ENCODE assay signal across 27 mouse cellular contexts in genomic region chr7:44583146-44583545, GRCm38 (mm10). TPM values are rescaled to one million over a fixed set of nuclear protein-coding genes. Genes with fewer than 3 reads are reported as not detected.
A peak's percentile ranks its signal among the peaks of the same experiment; 100 is the strongest.
DNase-seq lines count a peak whose midpoint lies in the region; ATAC-seq lines count a peak whose summit lies in the region.
"Had no signal": no experiment of that assay in that cellular context is flagged by ENCODE, and none has a peak within 500 bp of the region (broad histone marks: within the 10 kb centered on the region; RNA-seq: fewer than 3 reads in every experiment).

No protein-coding gene starts in this region.

- ATAC-seq in midbrain, embryonic 11.5 days (ENCODE audit: low FRiP score) = no peak
- no peak for ATAC-seq in midbrain, embryonic 14.5 days (ENCODE audit: low FRiP score, low TSS enrichment)
- ATAC-seq: CD4-positive, CD25-positive, alpha-beta regulatory T cell, adult 4 months; forebrain, embryonic 15.5 days had no signal

- no peaks in the 10 kb centered on the region for H3K36me3 ChIP-seq in midbrain, embryonic 11.5 days (ENCODE audit: control insufficient read depth, insufficient read depth, low read length)
- no peaks in the 10 kb centered on the region for H3K36me3 ChIP-seq in midbrain, embryonic 14.5 days (ENCODE audit: control insufficient read depth, insufficient read depth, low read length)
- no peaks in the 10 kb centered on the region for H3K36me3 ChIP-seq in heart, embryonic 10.5 days
- H3K36me3 ChIP-seq: embryonic facial prominence, embryonic 10.5 days; embryonic facial prominence, embryonic 13.5 days; forebrain, embryonic 12.5 days; forebrain, embryonic 15.5 days; hindbrain, embryonic 12.5 days; hindbrain, embryonic 15.5 days had no signal

- H3K4me3 ChIP-seq in midbrain, embryonic 11.5 days (ENCODE audit: low read depth, low read length) = no peak overlapping the region
- no peak overlapping the region for H3K4me3 ChIP-seq in midbrain, embryonic 14.5 days (replicated peaks; ENCODE audit: low read depth, low read length)
- H3K4me3 ChIP-seq in heart, embryonic 10.5 days = no peak overlapping the region
- H3K4me3 ChIP-seq: embryonic facial prominence, embryonic 10.5 days; embryonic facial prominence, embryonic 13.5 days; erythroblast, embryonic 14.5 days; forebrain, embryonic 12.5 days; forebrain, embryonic 15.5 days; heart, adult 2 months; hindbrain, embryonic 12.5 days; hindbrain, embryonic 15.5 days had no signal

- H3K9me3 ChIP-seq in midbrain, embryonic 11.5 days (ENCODE audit: control insufficient read depth, low read length) = peaks cover 2% of the 10 kb centered on the region; the same call in 1 of the 2 replicates
- H3K9me3 ChIP-seq in midbrain, embryonic 14.5 days (ENCODE audit: control insufficient read depth, low read length) = no peaks in the 10 kb centered on the region
- H3K9me3 ChIP-seq in heart, embryonic 10.5 days = no peaks in the 10 kb centered on the region
- H3K9me3 ChIP-seq: embryonic facial prominence, embryonic 10.5 days; embryonic facial prominence, embryonic 13.5 days; forebrain, embryonic 15.5 days had no signal

- WGBS in midbrain, embryonic 11.5 days = 96% methylated on average over 1 of the region's 1 CpGs
- 91% methylated on average over 1 of the region's 1 CpGs for WGBS in midbrain, embryonic 14.5 days
- 70% methylated on average over 1 of the region's 1 CpGs for WGBS in heart, embryonic 10.5 days

- peaks cover 8% of the 10 kb centered on the region; the same call in 1 of the 2 replicates for H3K4me1 ChIP-seq in midbrain, embryonic 11.5 days (ENCODE audit: control insufficient read depth, insufficient read depth, low read length)
- peaks cover 11% of the 10 kb centered on the region; the same call in 1 of the 2 replicates for H3K4me1 ChIP-seq in midbrain, embryonic 14.5 days (ENCODE audit: control insufficient read depth, insufficient read depth, low read length)
- H3K4me1 ChIP-seq in heart, embryonic 10.5 days = peaks cover 5% of the 10 kb centered on the region; the same call in 1 of the 2 replicates

- H3K4me2 ChIP-seq in midbrain, embryonic 11.5 days = no peak overlapping the region
- no peak overlapping the region for H3K4me2 ChIP-seq in midbrain, embryonic 14.5 days (ENCODE audit: low read length)
- H3K4me2 ChIP-seq: embryonic facial prominence, embryonic 13.5 days; forebrain, embryonic 12.5 days; forebrain, embryonic 15.5 days; heart, embryonic 11.5 days; hindbrain, embryonic 12.5 days; hindbrain, embryonic 15.5 days had no signal

- no peak overlapping the region for H3K9ac ChIP-seq in midbrain, embryonic 11.5 days (ENCODE audit: low read length)
- no peak overlapping the region for H3K9ac ChIP-seq in midbrain, embryonic 14.5 days (replicated peaks; ENCODE audit: low read length)
- H3K9ac ChIP-seq: embryonic facial prominence, embryonic 13.5 days; forebrain, embryonic 12.5 days; forebrain, embryonic 15.5 days; hindbrain, embryonic 12.5 days; hindbrain, embryonic 15.5 days had no signal

- peak; percentile 62 for DNase-seq in midbrain, embryonic 11.5 days (ENCODE audit: low spot score, missing footprints)
- DNase-seq in midbrain, embryonic 14.5 days = no peak
- DNase-seq in lung, postnatal 10 days = peak; percentile 66
- peak; percentile 80 for DNase-seq in lung, postnatal 36 days
- DNase-seq in kidney, postnatal 4 days = no peak
- DNase-seq in heart, embryonic 10.5 days (ENCODE audit: low spot score) = no peak
- no peak for DNase-seq in embryo, embryonic 11 days
- DNase-seq: adrenal gland, adult 2 months; adrenal gland, postnatal 14 days; cerebellum, adult 11 months; cerebellum, adult 2 months; cerebellum, adult 9-11 months; cerebellum, postnatal 25 days; gastrocnemius, postnatal 25 days; heart, adult 2 months had no signal

- peaks cover 9% of the 10 kb centered on the region for H3K27me3 ChIP-seq in midbrain, embryonic 11.5 days (ENCODE audit: control insufficient read depth, insufficient read depth, low read length)
- peaks cover 2% of the 10 kb centered on the region; the same call in 1 of the 2 replicates for H3K27me3 ChIP-seq in midbrain, embryonic 14.5 days (ENCODE audit: control insufficient read depth, insufficient read depth, low read length)
- H3K27me3 ChIP-seq in heart, embryonic 10.5 days (ENCODE audit: insufficient read depth, poor library complexity, severe bottlenecking) = peaks cover 46% of the 10 kb centered on the region
- H3K27me3 ChIP-seq: hindbrain, embryonic 15.5 days had no signal

- no peak overlapping the region for H3K27ac ChIP-seq in midbrain, embryonic 11.5 days (ENCODE audit: low read depth, low read length)
- H3K27ac ChIP-seq in midbrain, embryonic 14.5 days (replicated peaks; ENCODE audit: low read depth, low read length) = no peak overlapping the region
- H3K27ac ChIP-seq in heart, embryonic 10.5 days = no peak overlapping the region
- H3K27ac ChIP-seq: embryonic facial prominence, embryonic 10.5 days; embryonic facial prominence, embryonic 13.5 days; forebrain, embryonic 12.5 days; forebrain, embryonic 15.5 days; heart, adult 2 months; hindbrain, embryonic 12.5 days; hindbrain, embryonic 15.5 days had no signal

RNA-seq across cellular contexts. Expression of gene Kcnc3, which starts 7.3 kb away (rescaled TPM):
- 0.86 and 1.3 TPM in 2 replicates for polyA plus RNA-seq in midbrain, embryonic 11.5 days (2014; fragmentation: Nextera tagmentation; extraction: Ambion mirVana)
- 5.2 and 7.5 TPM in 2 replicates for polyA plus RNA-seq in midbrain, embryonic 14.5 days (2014; fragmentation: Nextera tagmentation; extraction: Ambion mirVana)
- 0.02 and 0.24 TPM in 2 replicates for polyA plus RNA-seq in heart, embryonic 10.5 days (2016; fragmentation: Nextera tagmentation; extraction: Ambion mirVana)
- polyA plus RNA-seq: heart, embryonic 14.5 days; heart, postnatal 0 days had no signal

RNA-seq across cellular contexts. Expression of gene Napsa, which starts 11.0 kb away (rescaled TPM):
- 0.21 and 0.33 TPM in 2 replicates for polyA plus RNA-seq in midbrain, embryonic 11.5 days (2014; fragmentation: Nextera tagmentation; extraction: Ambion mirVana)
- 1.1 TPM in 1 of 2 replicates, not detected in the other for polyA plus RNA-seq in midbrain, embryonic 14.5 days (2014; fragmentation: Nextera tagmentation; extraction: Ambion mirVana)
- 0.64 TPM in 1 of 2 replicates, not detected in the other for polyA plus RNA-seq in heart, embryonic 10.5 days (2016; fragmentation: Nextera tagmentation; extraction: Ambion mirVana)
- polyA plus RNA-seq: C2C12 had no signal

RNA-seq across cellular contexts. Expression of gene Nr1h2, which starts 29.4 kb away (rescaled TPM):
- 63.8 and 69.6 TPM in 2 replicates for polyA plus RNA-seq in midbrain, embryonic 11.5 days (2014; fragmentation: Nextera tagmentation; extraction: Ambion mirVana)
- polyA plus RNA-seq in midbrain, embryonic 14.5 days (2014; fragmentation: Nextera tagmentation; extraction: Ambion mirVana) = 57.1 and 62.0 TPM in 2 replicates
- 59.9 and 65.3 TPM in 2 replicates for polyA plus RNA-seq in heart, embryonic 10.5 days (2016; fragmentation: Nextera tagmentation; extraction: Ambion mirVana)

RNA-seq across cellular contexts. Expression of gene Pold1, which starts 34.5 kb away (rescaled TPM):
- 51.8 and 58.5 TPM in 2 replicates for polyA plus RNA-seq in midbrain, embryonic 11.5 days (2014; fragmentation: Nextera tagmentation; extraction: Ambion mirVana)
- polyA plus RNA-seq in midbrain, embryonic 14.5 days (2014; fragmentation: Nextera tagmentation; extraction: Ambion mirVana) = 17.8 and 19.5 TPM in 2 replicates
- 96.8 and 101 TPM in 2 replicates for polyA plus RNA-seq in heart, embryonic 10.5 days (2016; fragmentation: Nextera tagmentation; extraction: Ambion mirVana)

RNA-seq across cellular contexts. Expression of gene Spib, which starts 51.3 kb away (rescaled TPM):
- 0.07 TPM in 1 of 2 replicates, not detected in the other for polyA plus RNA-seq in midbrain, embryonic 11.5 days (2014; fragmentation: Nextera tagmentation; extraction: Ambion mirVana)
- not detected in 2 replicates for polyA plus RNA-seq in midbrain, embryonic 14.5 days (2014; fragmentation: Nextera tagmentation; extraction: Ambion mirVana)
- 0.12 and 0.15 TPM in 2 replicates for polyA plus RNA-seq in heart, embryonic 10.5 days (2016; fragmentation: Nextera tagmentation; extraction: Ambion mirVana)
- polyA plus RNA-seq: embryonic facial prominence, embryonic 10.5 days; forebrain, embryonic 12.5 days; forebrain, embryonic 15.5 days; heart, embryonic 11.5 days; heart, embryonic 14.5 days; hindbrain, embryonic 15.5 days had no signal

Comparison
In these comparisons a context has a peak if more than half of its experiments do, and no peak if none do; other contexts are left out.
1. DNase-seq: peak in midbrain, embryonic 11.5 days (single experiment), lung, postnatal 10 days (single experiment) and lung, postnatal 36 days (single experiment); none in midbrain, embryonic 14.5 days (single experiment), kidney, postnatal 4 days (0 of 2), heart, embryonic 10.5 days (single experiment) and embryo, embryonic 11 days (single experiment).